Mouse (Mus musculus) A20 (cell line): ENCODE data around the gene Csl.

ENCODE experiments used
- DNase-seq: peaks from one replicate; pipeline ENCODE4 v3.0.0-alpha.2; 2011; ENCODE audit warnings: low read depth, low spot score

Gene Csl

DNA sequence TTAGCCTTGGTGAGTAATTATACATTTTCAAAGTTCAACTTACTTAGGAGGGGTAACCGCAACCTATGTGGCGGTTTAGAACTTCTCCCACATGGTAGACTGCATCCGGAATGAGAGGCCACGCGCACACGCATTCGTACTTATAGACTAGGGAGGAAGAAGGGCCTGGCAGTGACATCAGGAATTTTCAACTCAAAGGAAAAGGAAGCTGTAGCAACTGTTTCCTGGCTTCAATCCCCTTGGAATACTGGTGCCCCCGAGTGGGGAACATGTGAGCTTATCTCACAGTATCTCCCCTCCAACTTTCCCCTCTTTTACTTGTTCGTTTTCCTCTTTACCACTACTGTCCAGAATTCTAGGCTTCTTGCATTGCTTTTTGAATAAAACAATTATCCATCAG, at the start of gene Csl:
TSS of gene Csl (minus strand) at position 101 of the 400 bp plus-strand sequence.
- no peak for DNase-seq

DNA sequence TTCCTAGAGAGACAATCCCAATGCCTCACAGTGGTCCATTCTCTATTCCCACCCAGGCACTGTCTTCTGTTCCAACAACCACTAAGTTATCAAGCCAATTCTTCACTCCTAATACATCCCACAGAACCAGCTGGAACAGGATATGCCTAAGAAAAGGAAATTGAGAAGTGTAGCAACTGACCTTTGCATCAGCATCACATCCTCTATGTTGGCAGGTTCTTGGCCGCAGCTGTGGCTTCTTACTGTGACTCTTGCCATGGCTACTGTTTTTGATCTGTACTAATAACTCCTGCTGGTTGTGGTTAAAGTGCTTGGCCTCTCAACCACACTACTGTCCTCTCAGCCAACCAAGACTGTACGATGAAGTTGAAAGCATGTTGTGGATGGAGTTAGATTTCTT, 30.0 kb upstream of the Csl start:
- DNase-seq, result no peak

DNA sequence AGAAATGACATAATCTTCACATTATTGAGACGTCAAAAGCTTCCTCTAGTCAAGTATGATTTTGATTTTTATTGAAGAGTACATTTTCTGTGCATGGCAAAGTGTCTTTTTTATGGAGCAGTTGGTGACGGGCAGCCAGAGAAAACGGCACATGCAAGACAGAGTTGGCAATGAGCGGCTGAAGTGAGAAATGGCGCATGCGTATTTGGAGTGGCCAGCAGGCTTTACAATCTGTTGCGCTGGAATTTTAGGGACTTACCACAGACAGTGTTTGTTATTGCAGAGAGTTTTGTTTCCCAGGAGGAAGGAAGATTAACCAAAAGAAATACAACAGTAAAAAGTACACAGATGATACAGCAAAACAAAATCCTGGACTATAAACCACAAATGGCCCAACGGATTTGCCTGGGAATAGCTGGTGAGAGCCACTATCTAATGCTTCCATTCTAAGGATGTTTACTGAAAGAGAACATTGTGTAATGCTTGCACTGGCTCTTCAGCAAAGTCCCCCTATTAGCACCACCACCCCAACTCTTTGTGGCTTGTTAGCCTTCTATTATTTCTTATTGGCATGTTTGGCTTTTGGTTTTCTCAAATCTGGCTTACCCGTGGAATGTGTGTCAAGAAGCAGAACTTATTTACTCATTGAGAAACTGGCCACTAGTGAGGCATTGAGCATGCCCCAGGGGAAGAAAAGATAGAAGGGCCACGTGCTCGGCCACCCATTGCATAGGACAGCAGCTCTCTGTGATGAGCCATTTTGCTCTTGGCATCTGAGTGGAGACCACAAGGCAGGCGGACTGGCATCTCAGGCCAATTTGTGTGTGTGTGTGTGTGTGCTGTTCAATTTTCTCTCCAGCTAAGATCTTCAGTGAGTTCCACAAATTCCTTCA, 15.0 kb upstream of the Csl start:
- no peak for DNase-seq

DNA sequence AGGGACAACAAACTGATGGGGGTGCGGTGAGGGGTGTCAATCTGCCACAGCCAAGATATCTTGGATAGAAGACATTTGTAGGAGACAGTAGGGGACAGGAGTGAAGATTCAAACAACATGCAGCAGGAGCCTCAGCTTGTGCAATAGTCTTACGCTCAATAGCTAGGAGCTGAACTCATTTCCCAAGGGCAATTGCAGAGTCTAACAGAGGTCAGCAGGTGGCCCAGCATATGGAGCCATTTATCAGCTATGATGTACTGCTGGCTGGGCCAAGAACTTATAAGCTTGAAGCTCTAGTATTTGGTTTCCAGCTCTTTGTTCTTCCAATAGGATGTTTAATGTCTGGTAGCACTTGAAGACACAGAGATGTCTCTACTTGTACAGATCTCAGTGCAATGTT, 9.3 kb downstream of the Csl start:
- DNase-seq, result no peak

DNA sequence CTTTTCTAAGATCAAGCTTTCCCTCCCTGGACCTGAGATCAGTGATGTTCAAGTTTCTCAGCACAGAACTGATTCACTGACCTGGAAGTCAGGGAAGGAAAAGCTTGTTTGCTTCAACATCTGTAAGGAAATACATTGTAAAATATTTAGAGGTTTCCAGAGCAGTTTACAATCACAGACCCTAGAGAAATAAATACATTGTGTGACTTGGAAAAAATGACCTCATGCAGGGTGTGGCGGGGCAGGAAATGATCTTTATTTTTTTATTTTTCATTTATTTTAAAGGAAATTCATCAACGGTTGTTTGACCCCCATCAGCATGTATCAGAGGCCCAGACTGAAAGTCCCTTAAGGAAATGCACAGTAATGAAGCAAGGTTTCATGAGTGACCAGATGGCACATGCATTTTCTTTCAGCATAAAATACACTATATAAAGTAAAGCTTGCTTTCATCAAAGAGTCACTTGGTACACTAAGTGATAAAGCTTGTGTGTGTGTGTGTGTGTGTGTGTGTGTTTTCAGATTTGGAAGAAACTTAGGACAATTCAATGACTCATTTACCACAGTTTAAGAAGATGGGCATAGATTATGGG, 10.7 kb downstream of the Csl start:
- DNase-seq, result no peak

DNA sequence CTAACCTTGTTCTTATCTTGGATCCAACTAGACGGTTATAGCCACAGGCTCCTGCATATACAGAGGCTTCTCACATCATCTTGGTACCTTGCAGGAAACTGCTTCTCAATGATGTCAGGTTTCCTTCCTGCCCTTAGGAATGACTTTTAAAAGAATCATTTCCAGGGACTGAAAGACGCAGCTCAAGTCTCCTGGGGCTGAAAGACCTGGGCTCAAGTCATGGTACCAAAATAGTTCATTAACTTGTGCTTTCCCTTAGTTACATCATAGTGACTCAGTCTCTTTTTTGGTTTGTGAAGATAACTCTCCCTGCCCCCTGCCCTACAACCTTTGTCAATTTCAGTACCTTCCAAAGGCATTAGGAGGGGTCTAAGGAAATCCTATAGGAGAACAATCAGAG, 11.4 kb downstream of the Csl start:
- DNase-seq, result no peak

DNA sequence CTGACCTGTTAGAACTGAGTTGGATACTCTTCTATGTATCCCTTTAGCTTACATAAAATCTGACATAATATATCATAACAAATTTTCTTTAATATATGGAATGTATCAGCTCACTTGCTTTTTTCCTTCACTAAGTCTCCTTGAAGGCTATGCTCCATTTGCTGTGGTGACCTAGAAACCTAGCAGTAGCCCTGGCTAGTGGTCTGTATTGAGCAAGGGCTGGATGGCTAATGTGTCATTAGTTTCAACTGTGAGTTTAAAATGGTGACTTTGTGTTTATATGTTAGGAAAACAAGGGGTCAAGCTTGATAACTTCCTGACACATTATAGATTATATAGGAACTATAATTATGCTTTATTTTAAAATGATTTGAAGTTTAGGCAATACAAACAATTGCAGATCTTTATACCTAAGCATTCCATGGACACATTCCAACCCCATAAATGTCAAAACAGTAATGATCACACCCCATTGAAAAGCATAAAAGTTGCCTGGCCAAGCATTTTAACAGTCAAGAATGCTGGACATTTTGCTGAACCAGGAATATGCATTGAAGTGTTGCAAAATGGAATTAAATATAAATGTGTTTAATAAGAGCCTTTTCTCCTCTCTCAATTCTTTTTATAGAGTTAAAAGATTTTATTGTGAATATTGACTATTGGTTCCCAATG, 17.7 kb downstream of the Csl start:
- no peak for DNase-seq

DNA sequence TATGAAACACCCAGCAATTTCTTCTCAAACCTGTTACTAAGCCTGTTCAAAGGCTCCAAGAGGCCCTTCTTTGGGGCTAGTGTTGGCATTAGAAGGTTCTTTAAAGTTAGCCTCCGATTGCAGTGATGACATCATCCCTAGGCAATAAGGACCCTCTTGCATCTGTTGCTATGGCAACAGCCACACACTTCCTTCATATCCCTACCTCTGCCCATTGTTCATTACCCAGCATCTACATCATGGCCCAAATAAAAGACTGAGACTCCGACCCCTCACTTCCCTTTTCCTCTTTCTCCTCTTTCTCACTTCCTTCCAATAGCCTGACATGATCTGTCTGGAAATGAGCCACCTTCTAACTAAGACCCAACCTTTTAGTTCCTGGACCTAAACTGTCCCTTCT, 46.3 kb downstream of the Csl start:
- no peak for DNase-seq

DNA sequence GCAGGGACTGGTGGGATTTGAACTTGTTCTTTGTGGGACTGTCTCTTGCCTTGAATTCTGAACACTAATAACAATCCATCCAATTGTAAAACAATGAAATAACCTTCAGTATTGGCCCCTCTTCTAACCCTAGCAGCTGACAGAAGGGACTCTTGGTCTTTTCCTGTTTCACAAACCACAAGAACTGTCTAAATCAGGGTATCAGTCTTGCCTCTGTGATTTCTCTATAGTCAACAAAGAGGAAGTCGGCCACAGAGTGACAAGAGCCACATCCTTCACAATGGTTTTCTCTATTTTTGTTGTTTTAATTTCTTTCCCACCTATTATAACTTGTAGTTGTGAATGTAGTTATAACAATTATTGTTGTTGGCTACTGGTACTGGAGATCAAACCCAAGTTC, 47.9 kb downstream of the Csl start:
- peak; percentile 72 for DNase-seq
